Mouse (Mus musculus): ENCODE data around the gene Cadps. TPM values are rescaled to one million over a fixed set of nuclear protein-coding genes. Genes with fewer than 3 reads are reported as not detected.

Gene Cadps
- polyA plus RNA-seq, 1 experiment from 2014 or later: not detected

DNA sequence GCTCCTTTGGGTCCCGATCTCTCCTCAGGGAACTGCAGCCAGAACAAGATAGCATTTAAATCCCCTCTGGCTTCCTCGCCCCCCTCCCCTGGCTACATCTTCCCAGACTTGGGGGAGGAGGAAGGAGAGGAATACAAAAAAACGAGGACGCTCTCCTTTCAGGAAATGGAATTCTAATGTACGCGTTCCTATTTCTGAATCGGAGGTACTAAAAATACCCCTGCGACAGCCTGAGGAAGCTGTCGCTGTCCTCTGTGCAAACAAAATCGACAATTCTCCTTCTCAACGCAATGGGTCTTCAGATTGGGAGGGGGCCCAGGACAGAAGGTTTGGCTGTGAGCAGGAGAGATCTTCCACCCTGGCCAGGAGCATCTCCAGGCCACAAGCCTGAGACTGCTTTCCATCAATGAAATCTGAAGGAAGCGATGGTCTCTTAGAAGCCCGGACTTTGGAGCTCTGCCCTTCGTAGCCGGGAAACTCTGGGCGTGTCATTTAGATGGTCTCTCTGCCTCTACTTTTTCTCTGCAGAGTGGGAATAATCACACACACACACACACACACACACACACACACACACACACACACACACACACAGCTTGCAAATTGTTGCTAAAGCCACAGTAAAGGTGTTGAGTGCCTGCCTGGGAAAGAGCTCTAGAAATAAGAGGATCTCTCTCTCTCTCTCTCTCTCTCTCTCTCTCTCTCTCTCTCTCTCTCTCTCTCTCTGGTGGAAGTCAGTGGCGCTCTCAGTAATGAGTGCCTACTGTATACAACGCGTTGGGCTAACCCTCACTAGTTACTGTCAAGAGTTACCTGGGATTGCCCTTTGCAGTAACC is 482.4 kb downstream of the Cadps start:
- ChIA-PET CTCF (interaction anchor here (0.8 kb wide), 1 partner anchor 11 kb away, joined by 3 read pairs; no protein-coding TSS in a partner anchor), POLR2A (no interaction called here)
- ATAC-seq (no peak), DNase-seq (ENCODE audit: low read depth, low spot score) (no peak)
- H3K27me3 ChIP-seq: peaks cover 33% of the 10 kb centered on the region
- in situ Hi-C loops (cut with MboI; ENCODE audit: low pct_unique_long_range_greater_than_20kb): no loop called here
- TF ChIP-seq CTCF (IDR thresholded peaks at IDR 0.05): no peak

- ChIA-PET POLR2A (no interaction called here), CTCF (no interaction called here)
- no peak for TF ChIP-seq CTCF (IDR thresholded peaks at IDR 0.05)
- ATAC-seq (no peak), DNase-seq (ENCODE audit: low read depth, low spot score) (no peak)
- in situ Hi-C loops (cut with MboI; ENCODE audit: low pct_unique_long_range_greater_than_20kb): no loop called here
- H3K27me3 ChIP-seq: peaks cover 31% of the 10 kb centered on the region
Measured at GRCm38 (mm10) chr14:12338811-12339565, 483.9 kb downstream of the Cadps start.

DNA sequence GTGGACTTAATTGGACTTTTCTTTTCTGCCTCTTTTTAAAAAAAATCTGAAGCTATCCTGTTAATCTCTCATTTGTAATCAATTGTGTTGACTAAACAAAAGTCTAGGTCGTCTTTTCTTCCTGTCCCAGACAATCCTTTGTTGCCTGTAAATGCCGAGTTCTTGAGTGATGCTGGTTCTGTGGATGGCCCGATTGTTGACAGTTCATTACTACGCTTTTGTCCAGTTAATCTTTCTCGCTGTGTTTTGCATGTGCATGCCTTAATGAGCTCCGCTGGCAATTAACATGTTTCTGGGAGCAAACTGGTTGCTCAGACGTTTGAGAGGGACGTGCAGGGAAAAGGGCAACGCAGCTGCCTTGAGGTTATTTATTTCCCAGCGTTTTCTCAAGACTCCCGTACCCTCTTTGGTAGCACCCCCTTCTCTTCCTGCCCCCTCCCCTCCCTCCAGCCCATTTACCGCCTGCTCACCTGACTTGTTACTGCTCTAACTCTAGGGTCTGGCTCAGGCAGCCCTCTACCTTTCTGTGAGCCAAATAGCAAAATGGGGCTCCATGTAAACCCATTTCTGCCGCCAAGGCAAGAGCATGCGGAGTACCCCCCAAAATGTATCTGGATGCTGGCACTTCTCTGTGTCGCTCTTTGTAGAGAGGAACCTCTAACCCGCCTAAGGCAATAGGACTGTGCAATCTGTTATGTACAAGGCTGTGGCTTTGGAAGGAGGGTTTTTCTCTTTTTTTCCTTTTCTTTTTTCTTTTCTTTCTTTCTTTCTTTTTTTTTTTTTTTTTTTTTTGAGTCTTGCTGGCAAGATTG is 484.7 kb downstream of the Cadps start:
- in situ Hi-C loops (cut with MboI; ENCODE audit: low pct_unique_long_range_greater_than_20kb): no loop called here
- POLR2A ChIA-PET: no interaction called here
- no peak for TF ChIP-seq CTCF (IDR thresholded peaks at IDR 0.05)
- CTCF ChIA-PET: no interaction called here
- ATAC-seq (no peak), DNase-seq (ENCODE audit: low read depth, low spot score) (no peak)
- peaks cover 31% of the 10 kb centered on the region for H3K27me3 ChIP-seq

DNA sequence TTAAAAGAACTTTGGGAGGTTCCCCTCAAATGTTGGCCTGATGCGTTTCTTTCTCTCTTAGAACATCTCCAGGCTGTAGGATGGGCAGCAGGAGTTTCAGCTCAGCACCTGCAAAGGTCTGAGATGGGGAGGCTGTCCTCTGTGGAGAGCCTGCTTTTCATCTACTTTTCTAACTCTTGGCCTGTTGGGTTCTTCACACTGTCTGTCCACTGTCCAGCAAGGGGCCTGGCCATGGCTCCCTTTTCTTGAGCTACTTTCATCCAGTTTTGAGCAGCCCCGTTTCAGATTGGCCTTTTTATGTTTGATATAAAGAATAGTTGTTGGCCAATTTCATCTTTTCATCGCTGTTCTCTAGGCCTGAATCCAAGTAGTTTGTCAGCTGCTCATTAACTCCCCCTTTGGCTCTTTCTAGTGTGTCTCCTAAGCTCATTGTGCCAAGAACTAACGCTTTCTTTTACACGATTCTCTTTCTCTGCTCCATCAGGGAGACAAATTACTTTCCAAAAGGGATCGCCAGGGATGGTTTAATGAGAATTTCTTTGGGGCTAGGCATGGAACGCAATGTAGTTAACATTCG is 485.4 kb downstream of the Cadps start:
- CTCF ChIA-PET: no interaction called here
- POLR2A ChIA-PET: interaction anchor here (0.6 kb wide), 1 partner anchor 95 kb away, joined by 3 read pairs; no protein-coding TSS in a partner anchor
- DNase-seq (ENCODE audit: low read depth, low spot score) (no peak), ATAC-seq (no peak)
- in situ Hi-C loops (cut with MboI; ENCODE audit: low pct_unique_long_range_greater_than_20kb): no loop called here
- peaks cover 28% of the 10 kb centered on the region for H3K27me3 ChIP-seq
- TF ChIP-seq CTCF (IDR thresholded peaks at IDR 0.05): no peak

DNA sequence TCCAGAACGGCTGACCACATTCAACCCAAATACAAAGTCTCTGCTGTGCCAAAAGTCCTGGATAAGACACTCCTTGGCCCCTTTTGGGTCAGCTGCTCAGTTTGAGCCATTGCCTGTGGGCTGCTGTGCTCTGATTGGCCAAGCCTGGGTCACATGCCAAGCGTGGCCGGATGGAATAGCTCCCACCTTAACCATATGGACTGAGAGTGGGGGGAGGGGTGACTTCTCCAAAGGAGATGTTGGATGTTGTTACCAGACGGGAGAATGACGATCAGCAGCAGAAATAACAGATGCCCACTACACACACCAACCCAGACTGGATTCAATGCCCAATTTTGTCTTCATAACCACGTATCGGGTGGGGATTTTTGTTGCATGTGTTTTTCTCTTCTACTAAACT is 488.0 kb downstream of the Cadps start:
- ATAC-seq: no peak
- ChIA-PET CTCF (interaction anchor here (1.0 kb wide), 1 partner anchor 11 kb away, joined by 3 read pairs; no protein-coding TSS in a partner anchor), POLR2A (no interaction called here)
- peaks cover 21% of the 10 kb centered on the region for H3K27me3 ChIP-seq
- TF ChIP-seq CTCF (IDR thresholded peaks at IDR 0.05): no peak
- DNase-seq (ENCODE audit: low read depth, low spot score): no peak
- in situ Hi-C loops (cut with MboI; ENCODE audit: low pct_unique_long_range_greater_than_20kb): no loop called here

- ATAC-seq: no peak
- in situ Hi-C loops (cut with MboI; ENCODE audit: low pct_unique_long_range_greater_than_20kb): no loop called here
- peaks cover 29% of the 10 kb centered on the region for H3K27me3 ChIP-seq
- POLR2A ChIA-PET: no interaction called here
- TF ChIP-seq CTCF (IDR thresholded peaks at IDR 0.05): peak; percentile 22
- CTCF ChIA-PET: no interaction called here
- no peak for DNase-seq (ENCODE audit: low read depth, low spot score)
Measured at GRCm38 (mm10) chr14:12333622-12334021, 489.3 kb downstream of the Cadps start.

Measured in Patski (cell line).